Mouse (Mus musculus) left cerebral cortex, postnatal 36 days (tissue): ENCODE data around the gene Rab3b. TPM values are rescaled to one million over a fixed set of nuclear protein-coding genes. Genes with fewer than 3 reads are reported as not detected.

Source experiments
- DNase-seq, 2 experiments: peaks; one replicate each; pipeline ENCODE4 v3.0.0; 2021 to 2022; ENCODE audit warnings: low spot score in 2 of 2, mixed read lengths in 1 of 2
- intact Hi-C: fragments of 180-260 bp; cut with DNase I; formaldehyde crosslinking; loops from one replicate; pipeline ENCODE4 v1.15.1; 2025
- total RNA-seq, 2 experiments: library from RNA; stranded (reverse); gene quantifications; 2 replicates each; pipeline ENCODE4 v1.2.3; 2021

Gene Rab3b
- 10 to 100 TPM; 84.3 to 91.3 TPM for total RNA-seq

DNA sequence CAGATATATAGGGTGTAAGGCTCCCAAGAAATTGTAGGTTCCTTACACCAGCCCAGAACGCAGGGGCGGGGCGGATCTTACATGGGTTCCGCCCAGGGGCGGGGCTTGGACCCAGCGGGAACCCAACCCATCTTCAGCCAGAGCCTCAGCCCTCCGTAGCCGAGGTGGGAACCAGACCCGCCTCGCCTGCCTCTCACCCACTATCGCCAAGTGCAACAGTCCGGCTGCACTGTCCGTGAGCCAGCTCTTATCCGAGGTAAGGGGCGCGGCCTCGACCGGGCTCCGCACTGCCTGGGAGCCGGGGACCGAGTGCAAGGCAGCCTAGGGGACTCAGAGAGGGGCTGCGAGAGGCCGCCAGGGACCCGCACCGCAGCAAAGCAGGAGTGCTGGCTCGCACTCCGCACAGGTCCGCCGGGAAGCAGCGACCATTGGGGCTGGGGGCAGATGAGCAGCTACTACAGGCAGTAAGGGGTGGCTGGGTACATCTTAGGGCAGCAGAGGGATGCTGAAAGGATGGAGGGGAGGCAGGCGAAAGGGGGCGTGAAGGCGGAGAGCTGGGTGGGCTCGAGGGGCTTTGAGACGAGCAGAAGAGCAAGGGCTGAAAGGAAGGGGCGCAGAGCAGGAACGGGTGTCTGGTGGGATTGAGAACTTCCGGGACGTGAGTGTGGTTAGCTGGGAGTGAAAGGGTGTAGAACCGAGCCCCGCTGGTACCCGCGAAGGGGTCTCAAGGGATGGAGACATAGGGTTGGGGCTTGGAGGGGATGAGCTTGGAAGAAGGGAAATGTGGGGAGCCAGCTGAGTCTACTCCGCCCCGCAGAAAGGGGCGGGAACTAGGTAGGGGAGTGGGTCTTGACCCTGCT is at the start of gene Rab3b:
TSS of gene Rab3b (plus strand) at position 101 of the 860 bp plus-strand sequence.
- intact Hi-C loops, result no loop called here
- peak; percentile 36 to 49 for DNase-seq

DNA sequence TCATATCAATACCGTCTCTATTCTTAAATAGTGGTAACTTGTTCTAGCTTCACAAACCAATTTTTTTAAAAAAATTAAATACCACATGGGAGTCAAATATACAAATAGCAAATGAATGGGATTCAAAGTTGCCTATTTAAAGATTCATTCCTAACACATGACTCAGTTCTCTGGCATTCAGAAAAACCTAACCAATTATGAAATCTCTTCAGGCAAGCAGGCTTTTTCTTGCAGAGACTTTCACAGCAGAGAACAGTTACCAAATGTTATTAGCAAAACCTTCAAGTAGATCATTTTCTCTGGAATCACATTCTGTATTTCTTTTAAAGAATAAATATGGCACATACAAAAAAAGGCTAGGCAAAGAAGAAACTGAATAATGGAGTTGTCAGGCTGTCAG is 48.2 kb upstream of the Rab3b start:
- DNase-seq, result no peak
- intact Hi-C loops, result no loop called here

DNA sequence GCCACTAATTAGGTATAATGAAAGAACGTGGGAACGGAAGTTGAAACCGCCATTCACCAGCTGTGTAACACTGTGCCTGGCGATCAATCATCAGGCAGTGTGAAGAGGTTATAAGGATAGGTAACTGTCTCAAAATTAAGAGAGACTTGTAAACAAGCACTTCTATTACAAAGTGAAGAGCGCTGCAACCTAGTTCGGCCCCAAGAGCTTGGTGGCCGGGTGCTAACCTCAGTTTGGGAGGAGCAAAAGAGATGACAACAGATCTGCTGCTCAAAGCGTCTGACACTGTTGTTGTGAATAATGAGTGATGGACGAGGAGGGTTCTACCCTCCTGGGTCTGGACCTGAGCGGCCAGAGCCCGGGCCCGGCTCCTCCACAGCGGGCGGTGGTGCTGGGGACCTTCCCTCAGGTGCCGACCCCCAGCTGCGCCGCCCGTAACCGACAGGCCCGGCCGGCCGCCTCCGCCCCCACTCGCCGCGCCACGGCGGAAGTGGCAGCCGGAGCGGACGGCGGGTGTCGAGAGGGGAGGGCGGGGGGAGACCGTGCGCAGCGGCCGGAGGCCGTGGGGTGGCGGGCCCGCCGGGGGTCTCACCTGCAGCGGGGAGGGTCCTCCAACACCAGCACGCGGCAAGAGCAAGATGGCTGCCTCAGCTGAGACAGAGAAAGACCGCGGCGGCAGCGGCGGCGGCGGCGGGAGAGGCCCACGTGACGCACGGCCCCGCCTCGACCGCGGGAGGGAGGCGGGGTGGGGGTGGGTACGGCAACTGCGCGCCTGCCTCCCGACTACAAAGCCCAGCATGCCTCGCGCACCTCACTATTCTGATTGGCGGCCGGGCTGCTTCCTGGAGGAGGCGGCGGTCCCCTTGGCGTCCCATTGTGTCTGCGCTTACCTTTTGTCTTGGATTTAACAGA is 45.7 kb upstream of the Rab3b start, which contains the start of gene Btf3l4:
TSS of gene Btf3l4 (minus strand) at position 699 of the 912 bp plus-strand sequence.
- peak; percentile 87 to 90 for DNase-seq

GRCm38 (mm10) chr4:108833828-108834114 is 45.1 kb upstream of the Rab3b start:
- intact Hi-C loops, result loop anchor here (2.0 kb wide), 1 partner anchor 53 kb away; the partner anchor contains the start of gene Zfyve9
- no peak for DNase-seq

More for the DNA sequence above, 45.7 kb upstream of the Rab3b start, which contains the start of gene Btf3l4:
- intact Hi-C loops, result loop anchor here (2.0 kb wide), 1 partner anchor 52 kb away; the partner anchor contains the start of gene Zfyve9

GRCm38 (mm10) chr4:108834115-108834970 is 44.5 kb upstream of the Rab3b start, which contains the start of gene Txndc12:
Txndc12 (plus strand) TSS chr4:108834601.
- intact Hi-C loops, result no loop called here
- peak; percentile 81 to 83 for DNase-seq

DNA sequence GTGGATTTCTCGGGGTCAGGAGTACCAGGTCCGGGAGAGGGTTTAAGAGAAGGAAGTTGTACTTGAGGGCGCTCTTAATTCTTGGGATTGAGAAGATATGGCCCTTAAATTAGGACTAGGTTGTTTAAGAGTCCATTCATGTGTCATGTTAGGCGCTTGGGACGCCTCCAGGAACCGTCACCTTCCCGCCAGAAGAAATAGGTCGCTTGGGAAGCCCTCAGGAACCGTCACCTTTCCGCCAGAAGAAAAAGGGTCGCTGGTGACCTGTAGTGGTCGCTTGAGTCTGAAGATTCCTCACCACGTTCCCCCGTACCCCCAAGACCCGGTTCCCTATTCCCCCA is 43.9 kb upstream of the Rab3b start:
- peak in 1 of 2 experiments; percentile 10 for DNase-seq
- intact Hi-C loops, result no loop called here

DNA sequence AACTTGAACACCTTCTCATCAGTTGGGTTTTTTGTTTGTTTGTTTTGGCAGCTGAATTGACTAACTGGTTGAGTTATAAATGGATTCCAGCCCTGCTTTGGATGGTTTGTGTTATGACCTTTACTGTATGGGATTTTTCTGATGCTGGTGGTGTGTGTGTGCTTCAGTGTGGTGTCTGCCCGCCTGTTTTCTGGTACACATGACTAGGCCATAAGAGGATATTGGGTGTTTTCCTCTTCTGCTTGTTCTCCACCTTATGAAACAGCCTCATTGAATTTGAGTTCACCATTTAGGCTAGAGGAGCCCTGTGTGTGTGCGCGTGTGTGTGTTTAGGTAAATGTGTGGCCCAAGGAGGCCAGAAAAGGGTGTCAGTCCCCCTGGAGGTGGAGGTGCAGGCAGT is 43.4 kb upstream of the Rab3b start:
- no peak for DNase-seq
- intact Hi-C loops, result no loop called here

DNA sequence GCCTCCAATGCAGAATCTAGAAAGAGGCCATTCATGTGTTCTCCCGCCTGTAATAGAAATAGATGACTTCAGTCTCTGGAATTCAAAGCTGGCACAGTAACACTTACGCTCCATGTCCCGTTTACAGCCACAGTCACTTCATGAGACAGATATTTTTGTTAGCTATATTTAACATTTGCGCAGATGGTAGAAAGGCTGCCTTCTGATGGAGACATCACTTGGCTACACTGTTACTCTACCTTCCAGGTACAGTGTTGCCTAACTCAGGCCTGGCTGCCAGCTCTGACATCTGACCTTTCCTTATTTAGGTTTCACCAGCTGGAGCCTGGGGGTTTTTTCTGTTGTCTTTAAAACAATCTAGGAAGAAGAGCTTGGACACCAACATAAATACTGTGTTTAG is 40.8 kb upstream of the Rab3b start:
- peak; percentile 12 to 29 for DNase-seq
- intact Hi-C loops, result no loop called here

GRCm38 (mm10) chr4:108841920-108842578 is 36.8 kb upstream of the Rab3b start:
- no peak for DNase-seq
- intact Hi-C loops, result no loop called here

- intact Hi-C loops, result no loop called here
- DNase-seq, result no peak
Observed at GRCm38 (mm10) chr4:108843336-108843735, 35.5 kb upstream of the Rab3b start.

GRCm38 (mm10) chr4:108845824-108846569 is 32.9 kb upstream of the Rab3b start:
- DNase-seq, result no peak
- intact Hi-C loops, result no loop called here

GRCm38 (mm10) chr4:108847715-108848504 is 31.0 kb upstream of the Rab3b start, which contains the start of gene Kti12:
Kti12 (plus strand) TSS chr4:108847785.
- intact Hi-C loops, result no loop called here
- DNase-seq, result peak; percentile 86 to 88

DNA sequence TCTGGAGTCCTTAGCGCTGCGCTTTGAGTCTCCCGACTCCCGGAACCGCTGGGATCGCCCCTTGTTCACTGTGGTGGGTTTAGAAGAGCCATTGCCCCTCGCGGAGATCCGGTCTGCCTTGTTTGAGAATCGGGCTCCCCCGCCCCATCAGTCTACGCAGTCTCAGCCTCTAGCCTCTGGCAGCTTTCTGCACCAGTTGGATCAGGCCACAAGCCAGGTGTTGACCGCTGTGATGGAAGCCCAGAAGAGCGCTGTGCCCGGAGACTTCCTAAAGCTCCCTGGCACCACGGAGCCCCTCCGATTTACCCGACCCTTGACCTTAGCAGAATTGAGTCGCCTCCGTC is 30.4 kb upstream of the Rab3b start, which contains the start of gene A730015C16Rik:
TSS of gene A730015C16Rik (minus strand) at position 115 of the 344 bp plus-strand sequence.
- intact Hi-C loops, result no loop called here
- peak in 1 of 2 experiments; percentile 23 for DNase-seq

GRCm38 (mm10) chr4:108866806-108867205 is 12.1 kb upstream of the Rab3b start:
- DNase-seq, result no peak
- intact Hi-C loops, result no loop called here

DNA sequence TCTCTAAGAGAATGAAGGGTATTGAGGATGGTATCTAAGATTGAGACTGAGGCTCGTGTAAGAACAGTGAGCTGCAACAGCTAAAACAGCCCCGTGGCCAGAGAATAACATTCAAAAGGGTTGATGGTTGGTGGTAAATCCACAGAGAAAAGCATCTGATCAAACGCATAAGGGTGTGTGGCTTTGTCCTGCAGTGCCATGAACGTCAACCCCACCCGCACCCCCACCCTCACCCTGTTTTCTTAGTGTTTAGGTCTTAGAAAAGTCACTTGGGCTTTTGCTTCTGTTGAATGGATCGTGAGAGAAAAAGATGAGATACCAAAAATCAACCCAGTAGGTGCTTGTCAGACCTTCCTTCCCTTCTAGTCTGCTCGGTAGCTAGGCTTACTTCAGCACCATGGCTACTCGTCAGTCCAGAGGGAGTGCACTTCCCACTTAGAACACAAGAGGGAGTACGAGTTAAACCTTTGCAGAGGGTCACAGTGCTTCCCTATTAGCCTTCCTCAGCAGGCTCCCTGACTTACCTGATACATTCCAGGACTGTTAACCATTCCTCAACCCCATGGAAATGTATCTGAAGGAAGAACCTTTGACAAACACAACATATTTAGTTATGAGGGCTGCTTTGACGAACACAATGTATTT is 9.0 kb upstream of the Rab3b start:
- DNase-seq, result peak; percentile 78 to 86

GRCm38 (mm10) chr4:108873746-108874145 is 5.1 kb upstream of the Rab3b start:
- intact Hi-C loops, result loop anchor here (5.0 kb wide), 1 partner anchor 294 kb away; no protein-coding TSS in a partner anchor
- no peak for DNase-seq

More for the DNA sequence above, 9.0 kb upstream of the Rab3b start:
- intact Hi-C loops, result loop anchor here (1.0 to 5.0 kb wide), 2 partner anchors 106 to 297 kb away; no protein-coding TSS in a partner anchor

GRCm38 (mm10) chr4:108877901-108878300 is 962 bp upstream of the Rab3b start:
- intact Hi-C loops, result no loop called here
- DNase-seq, result no peak
